7 mouse cellular contexts compared by ENCODE assay signal in genomic region chr8:128357540-128358405, GRCm38 (mm10). TPM values are rescaled to one million over a fixed set of nuclear protein-coding genes. Genes with fewer than 3 reads are reported as not detected.
A peak's percentile ranks its signal among the peaks of the same experiment; 100 is the strongest.
DNase-seq lines count a peak whose midpoint lies in the region; ATAC-seq lines count a peak whose summit lies in the region.

No protein-coding gene starts in this region.

- H3K27ac ChIP-seq in limb, embryonic 12.5 days, result peak overlapping the region; percentile 62; the same call in 1 of the 2 replicates
- peak overlapping the region; percentile 94 for H3K27ac ChIP-seq in midbrain, embryonic 13.5 days

- DNase-seq in adrenal gland, postnatal 14 days, result peak; percentile 77
- DNase-seq in embryo, embryonic 11.5 days (ENCODE audit: low read depth, low spot score), result peak; percentile 39
- peak; percentile 83 to 88 for DNase-seq in heart, adult 18-20 months
- peak; percentile 86 for DNase-seq in kidney, adult 18-20 months
- DNase-seq in spleen, postnatal 10 days (ENCODE audit: low spot score in 2 of 2), result peak; percentile 11 to 36

- peaks cover 11% of the 10 kb centered on the region for H3K27me3 ChIP-seq in limb, embryonic 12.5 days
- H3K27me3 ChIP-seq in midbrain, embryonic 13.5 days, result peaks cover 19% of the 10 kb centered on the region

- H3K4me3 ChIP-seq in limb, embryonic 12.5 days (replicated peaks), result peak overlapping the region; percentile 76
- H3K4me3 ChIP-seq in midbrain, embryonic 13.5 days (replicated peaks), result peak overlapping the region; percentile 79

- no peaks in the 10 kb centered on the region for H3K9me3 ChIP-seq in limb, embryonic 12.5 days
- H3K9me3 ChIP-seq in midbrain, embryonic 13.5 days, result no peaks in the 10 kb centered on the region

- H3K9ac ChIP-seq in limb, embryonic 12.5 days (replicated peaks), result peak overlapping the region; percentile 77
- peak overlapping the region; percentile 88 for H3K9ac ChIP-seq in midbrain, embryonic 13.5 days (replicated peaks)

- peak; percentile 35; the same call in 1 of the 2 replicates for ATAC-seq in limb, embryonic 12.5 days (ENCODE audit: insufficient number of reproducible peaks, insufficient read depth, low FRiP score, low TSS enrichment, low read depth)
- peak; percentile 49 for ATAC-seq in midbrain, embryonic 13.5 days

- WGBS in limb, embryonic 12.5 days, result under 1% methylated on average over 29 of the region's 29 CpGs
- under 1% methylated on average over 29 of the region's 29 CpGs for WGBS in midbrain, embryonic 13.5 days

- H3K36me3 ChIP-seq in limb, embryonic 12.5 days, result no peaks in the 10 kb centered on the region
- no peaks in the 10 kb centered on the region for H3K36me3 ChIP-seq in midbrain, embryonic 13.5 days

- H3K4me1 ChIP-seq in limb, embryonic 12.5 days (replicated peaks), result peaks cover 26% of the 10 kb centered on the region
- H3K4me1 ChIP-seq in midbrain, embryonic 13.5 days (replicated peaks), result peaks cover 53% of the 10 kb centered on the region

- H3K4me2 ChIP-seq in limb, embryonic 12.5 days, result peak overlapping the region; percentile 97
- H3K4me2 ChIP-seq in midbrain, embryonic 13.5 days (replicated peaks), result peak overlapping the region; percentile 99

RNA-seq across cellular contexts. Expression of gene Nrp1, which starts 0.6 kb away (rescaled TPM):
- 102 and 123 TPM in 2 replicates for total RNA-seq in adrenal gland, postnatal 14 days (2021)
- total RNA-seq in heart, adult 18-20 months (2021), result 100 to 1,000 TPM in 1 of 2 experiments, 10 to 100 TPM in 1; 88.3 to 107 TPM
- 50.6 and 52.1 TPM in 2 replicates for polyA plus RNA-seq in limb, embryonic 12.5 days (2016; fragmentation: Nextera tagmentation; extraction: Ambion mirVana)
- 52.5 and 58.9 TPM in 2 replicates for polyA plus RNA-seq in midbrain, embryonic 13.5 days (2015; fragmentation: Nextera tagmentation; extraction: Ambion mirVana)

Comparison
In these comparisons a context has a peak if more than half of its experiments do, and no peak if none do; other contexts are left out.
1. Peak in every context shown above with its lines: DNase-seq, ATAC-seq, H3K4me3 ChIP-seq and H3K27ac ChIP-seq.
2. DNase-seq: peak in every context shown above with its lines; median percentile 86 in kidney, adult 18-20 months; 86 in heart, adult 18-20 months; 77 in adrenal gland, postnatal 14 days; 39 in embryo, embryonic 11.5 days; 24 in spleen, postnatal 10 days.